Mouse (Mus musculus) stomach, embryonic 14.5 days (tissue): ENCODE data around the gene Sept10. TPM values are rescaled to one million over a fixed set of nuclear protein-coding genes. Genes with fewer than 3 reads are reported as not detected.

Experiments used
- ATAC-seq: fragments of 200-750 bp; cut with Nextera tagmentation; 2 replicates; pipeline ENCODE4 v1.8.0; 2017; ENCODE audit warnings: low read depth, moderate TSS enrichment; ENCODE audit not compliant: insufficient number of reproducible peaks, insufficient read depth, low FRiP score
- H3K27ac ChIP-seq: fragments of 300-500 bp; sonication (generic); 2 replicates; pipeline ENCODE4 v1.5.1; 2014; ENCODE audit warnings: mild to moderate bottlenecking, low read length, moderate library complexity, mixed read lengths
- H3K27me3 ChIP-seq: fragments of 300-500 bp; sonication (generic); 2 replicates; pipeline ENCODE4 v1.6.1; 2014; ENCODE audit warnings: low read length, control low read depth, mixed read lengths; ENCODE audit not compliant: control insufficient read depth, insufficient read depth
- H3K36me3 ChIP-seq: fragments of 300-500 bp; sonication (generic); 2 replicates; pipeline ENCODE4 v1.6.1; 2014; ENCODE audit warnings: mild to moderate bottlenecking, control low read depth, low read length, moderate library complexity, mixed read lengths; ENCODE audit not compliant: control insufficient read depth, insufficient read depth
- H3K4me1 ChIP-seq: fragments of 300-500 bp; sonication (generic); 2 replicates; pipeline ENCODE4 v1.6.1; 2014; ENCODE audit warnings: low read length, control low read depth, mixed read lengths; ENCODE audit not compliant: control insufficient read depth, insufficient read depth
- H3K4me2 ChIP-seq: fragments of 300-500 bp; sonication (generic); replicated peaks from 2 replicates; pipeline ENCODE4 v1.6.1; 2014; ENCODE audit warnings: low read depth, low read length, control low read depth
- H3K4me3 ChIP-seq: fragments of 300-500 bp; sonication (generic); 2 replicates; pipeline ENCODE4 v1.5.1; 2014; ENCODE audit warnings: low read depth, low read length, control low read depth
- H3K9ac ChIP-seq: fragments of 300-500 bp; sonication (generic); replicated peaks from 2 replicates; pipeline ENCODE4 v1.6.1; 2014; ENCODE audit warnings: low read depth, mild to moderate bottlenecking, control low read depth, low read length, moderate library complexity, mixed read lengths
- H3K9me3 ChIP-seq: fragments of 300-500 bp; sonication (generic); 2 replicates; pipeline ENCODE4 v1.6.1; 2016; ENCODE audit warnings: low read depth, low read length, control low read depth; ENCODE audit not compliant: control insufficient read depth
- WGBS: fragments of 180-500 bp; shearing (Covaris S2); extraction: QIAGEN DNeasy Blood & Tissue Kit; methylation state at CpG from one replicate; pipeline ENCODE4 v1.1.7; 2014; 5-methylcytosine and 5-hydroxymethylcytosine counted together
- polyA plus RNA-seq: library from polyadenylated mRNA; unstranded; fragments of >200 nt; fragmentation: Nextera tagmentation; extraction: Ambion mirVana; gene quantifications from 2 replicates; pipeline ENCODE4 v1.2.1, GENCODE M21; 2014

Sept10 gene
- polyA plus RNA-seq, 1 experiment from 2014 or later, result 49.7 TPM

DNA sequence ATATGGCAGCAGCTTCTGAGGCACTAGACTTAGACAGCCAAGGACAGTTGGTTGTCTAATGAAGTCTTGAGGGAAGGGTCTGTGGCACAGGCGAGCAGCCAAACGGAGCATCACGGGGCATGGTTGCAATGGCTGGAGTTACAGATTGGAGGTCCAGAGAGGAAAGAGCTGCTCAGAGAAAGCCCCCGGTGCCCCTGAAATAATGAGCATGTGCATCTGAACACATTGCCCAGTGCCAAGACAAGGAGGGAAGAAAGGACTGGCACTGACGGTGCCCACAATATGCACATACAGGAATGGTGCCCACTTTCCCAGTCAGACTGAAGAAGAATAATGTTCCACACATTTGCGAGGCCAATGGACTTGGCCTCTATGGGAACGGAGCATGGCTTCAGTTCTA is 129.7 kb downstream of the Sept10 start:
- H3K4me3 ChIP-seq, result no peak overlapping the region
- no peak overlapping the region for H3K9ac ChIP-seq
- ATAC-seq, result no peak
- H3K4me2 ChIP-seq, result no peak overlapping the region
- no peaks in the 10 kb centered on the region for H3K9me3 ChIP-seq
- 91% methylated on average over 7 of the region's 7 CpGs for WGBS
- no peak overlapping the region for H3K27ac ChIP-seq
- no peaks in the 10 kb centered on the region for H3K4me1 ChIP-seq
- no peaks in the 10 kb centered on the region for H3K27me3 ChIP-seq
- no peaks in the 10 kb centered on the region for H3K36me3 ChIP-seq

Other genes with a start within 250 kb of the Sept10 start
- gene Sowahc, start 106 bp upstream of the Sept10 start, polyA plus RNA-seq, result 11.7 and 13.5 TPM in 2 replicates
- 64.9 and 76.3 TPM in 2 replicates for gene P4ha1, start 101.4 kb upstream of the Sept10 start, polyA plus RNA-seq
- 3.5 and 4.5 TPM in 2 replicates for gene Gm10273, start 173.8 kb upstream of the Sept10 start, polyA plus RNA-seq
- gene Pla2g12b, start 181.8 kb upstream of the Sept10 start, polyA plus RNA-seq, result 1.7 and 2.4 TPM in 2 replicates
- gene Oit3, start 219.9 kb upstream of the Sept10 start, polyA plus RNA-seq, result 0.77 and 1.5 TPM in 2 replicates